Mouse (Mus musculus) cerebellum, postnatal 10 days (tissue): ENCODE measurements around the gene Rnd2.
"Not testable (repeated sequence)": the region's sequence is repeated elsewhere in the genome, so short reads cannot be mapped to it uniquely, and the experiment has no call there.

Source experiments
- DNase-seq, 2 experiments: peaks; one replicate each; pipeline ENCODE4 v3.0.0; 2021; ENCODE audit warnings: mixed read lengths in 2 of 2

The Rnd2 gene

DNA sequence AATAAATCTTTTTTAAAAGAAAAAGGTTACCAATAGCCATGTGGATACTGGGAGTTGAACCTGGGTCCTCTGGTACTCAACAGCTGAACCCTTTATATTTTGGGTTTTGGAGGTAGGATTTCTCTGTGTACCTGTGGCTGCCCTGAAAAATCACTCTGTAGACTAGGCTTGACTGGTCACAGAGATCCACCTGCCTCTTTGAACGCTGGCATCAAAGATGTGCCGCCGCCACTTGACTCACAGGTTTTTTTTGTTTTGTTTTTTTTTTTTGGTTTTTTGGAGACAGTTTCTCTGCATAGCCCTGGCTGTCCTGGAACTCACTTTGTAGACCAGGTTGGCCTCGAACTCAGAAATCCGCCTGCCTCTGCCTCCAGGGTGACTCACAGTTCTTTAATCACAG, 17.0 kb upstream of the Rnd2 start:
- DNase-seq = no peak

DNA sequence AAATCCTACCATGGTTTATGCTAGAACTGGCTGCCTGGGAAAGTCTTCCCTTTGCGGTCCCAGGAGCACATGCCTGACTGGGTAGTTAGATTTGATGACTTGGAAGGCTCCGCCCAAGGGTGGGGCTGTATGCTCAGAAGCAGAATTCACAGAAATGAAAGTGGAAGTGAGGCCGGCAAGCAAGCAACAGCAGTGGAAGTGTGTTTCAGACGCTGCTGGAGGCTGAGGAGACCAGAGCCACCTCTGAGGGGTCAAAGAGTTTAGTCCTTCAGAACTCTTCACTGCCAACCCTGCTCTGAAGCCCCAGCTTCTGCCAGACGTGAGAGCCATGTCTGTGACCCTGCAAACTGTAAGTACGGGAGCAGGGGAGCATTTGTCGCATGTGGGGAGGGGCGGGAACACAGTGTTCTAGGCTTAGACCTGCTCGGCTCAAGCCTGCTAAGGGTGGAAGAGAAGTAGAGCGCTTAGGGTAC, 16.5 kb upstream of the Rnd2 start, which contains the start of gene Ifi35:
Gene Ifi35 (plus strand): TSS at position 134 of the 473 bp plus-strand sequence.
- no peak for DNase-seq

DNA sequence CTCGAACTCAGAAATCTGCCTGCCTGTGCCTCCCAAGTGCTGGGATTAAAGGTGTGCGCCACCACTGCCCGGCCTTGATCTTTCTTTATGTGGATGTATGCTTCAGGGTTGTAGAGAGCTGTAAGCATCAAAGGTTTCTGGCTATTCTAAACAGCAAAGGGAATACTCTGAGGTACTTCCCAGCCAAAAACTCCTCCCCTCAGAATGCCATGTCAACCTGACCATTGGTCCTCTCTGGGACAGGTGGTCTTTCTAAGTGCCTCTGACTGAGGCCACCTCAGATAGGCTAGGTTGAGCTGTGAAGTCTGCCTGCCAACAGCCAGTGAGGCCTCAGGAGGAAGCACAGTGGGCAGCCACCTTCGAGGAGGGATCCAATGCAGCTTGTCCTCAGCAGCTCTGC, 15.9 kb upstream of the Rnd2 start:
- no peak for DNase-seq

DNA sequence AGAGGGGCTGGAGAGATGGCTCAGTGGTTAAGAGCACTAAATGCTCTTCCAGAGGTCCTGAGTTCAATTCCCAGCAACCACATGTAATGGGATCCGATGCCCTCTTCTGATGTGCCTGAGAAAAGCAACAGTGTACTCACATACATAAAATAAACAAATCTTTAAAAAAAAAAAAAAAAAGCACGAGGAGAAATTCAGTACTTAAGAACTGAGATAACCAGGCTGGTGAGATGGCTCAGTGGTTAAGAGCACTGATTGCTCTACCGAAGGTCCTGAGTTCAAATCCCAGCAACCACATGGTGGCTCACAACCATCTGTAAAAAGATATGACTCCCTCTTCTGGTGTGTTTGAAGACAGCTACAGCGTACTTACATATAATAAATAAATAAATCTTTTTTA, 15.2 kb upstream of the Rnd2 start:
- not testable (repeated sequence) for DNase-seq

DNA sequence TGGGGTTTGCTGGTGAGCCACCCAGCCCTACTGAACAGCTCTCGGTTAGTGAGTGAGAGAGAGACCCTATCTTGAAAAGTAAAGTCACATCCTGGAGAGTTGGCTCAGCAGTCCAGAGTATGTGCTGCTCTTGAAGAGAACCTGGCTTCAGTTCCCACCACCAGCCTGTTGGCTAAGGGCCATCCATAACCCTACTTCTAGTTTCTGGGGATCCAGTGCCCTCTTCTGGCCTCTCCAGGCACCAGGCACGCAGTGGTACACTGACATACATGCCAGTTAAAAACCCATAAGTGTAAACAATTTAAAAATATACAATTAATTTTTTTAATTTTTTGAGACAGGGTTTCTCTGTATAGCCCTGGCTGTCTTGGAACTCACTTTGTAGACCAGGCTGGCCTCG, 14.4 kb upstream of the Rnd2 start:
- DNase-seq = peak; percentile 47 to 57

DNA sequence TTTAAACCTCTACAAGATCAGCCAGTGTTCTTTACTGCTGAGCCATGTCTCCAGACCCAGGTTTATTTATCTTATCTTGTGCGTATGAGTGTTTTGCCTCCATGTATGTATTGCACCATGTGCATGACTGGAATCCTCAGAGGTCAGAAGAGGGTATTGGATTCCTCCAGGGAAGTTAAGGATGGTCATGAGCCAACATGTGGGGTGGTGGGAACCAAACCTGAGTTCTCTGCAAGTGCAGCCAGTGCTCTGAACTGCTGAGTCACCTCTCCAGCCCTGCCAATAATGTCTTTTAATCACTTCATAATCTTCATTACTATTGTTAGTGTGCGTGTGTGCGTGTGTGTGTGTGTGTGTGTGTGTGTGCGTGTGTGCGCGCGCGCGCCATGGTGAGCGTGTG, 13.3 kb upstream of the Rnd2 start:
- DNase-seq = no peak

DNA sequence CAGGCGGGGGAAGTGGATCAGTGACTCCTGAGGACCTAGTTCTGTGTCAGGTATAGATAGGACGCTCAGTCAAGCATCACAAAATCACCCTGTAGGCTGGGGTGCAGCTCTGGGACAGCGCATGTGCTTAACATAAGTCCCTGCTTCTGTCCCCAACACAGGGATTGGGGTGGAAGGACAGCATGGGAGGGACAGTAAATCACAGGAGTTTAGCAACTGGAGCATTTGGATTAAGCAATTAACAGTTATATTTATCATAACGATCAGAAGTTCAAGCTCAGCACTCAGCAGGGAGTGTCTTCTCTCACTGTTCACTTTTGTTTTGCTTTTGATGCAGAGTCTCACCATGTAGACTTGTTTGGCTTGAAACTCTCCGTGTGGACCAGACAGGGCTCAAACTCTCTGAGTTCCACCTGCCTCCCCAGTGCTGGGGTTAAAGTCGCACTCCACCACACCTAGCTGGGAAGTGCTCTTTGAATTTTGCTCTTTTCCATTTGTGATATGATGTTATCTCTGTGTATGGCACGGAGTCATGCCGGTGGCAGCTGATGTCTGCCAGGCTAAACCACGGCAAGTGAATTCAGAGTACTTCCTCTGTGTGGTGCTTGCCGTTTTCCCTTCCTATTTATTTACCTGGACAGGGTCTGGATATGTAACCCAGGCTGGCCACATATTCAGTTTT, 12.6 kb upstream of the Rnd2 start:
- DNase-seq = no peak

DNA sequence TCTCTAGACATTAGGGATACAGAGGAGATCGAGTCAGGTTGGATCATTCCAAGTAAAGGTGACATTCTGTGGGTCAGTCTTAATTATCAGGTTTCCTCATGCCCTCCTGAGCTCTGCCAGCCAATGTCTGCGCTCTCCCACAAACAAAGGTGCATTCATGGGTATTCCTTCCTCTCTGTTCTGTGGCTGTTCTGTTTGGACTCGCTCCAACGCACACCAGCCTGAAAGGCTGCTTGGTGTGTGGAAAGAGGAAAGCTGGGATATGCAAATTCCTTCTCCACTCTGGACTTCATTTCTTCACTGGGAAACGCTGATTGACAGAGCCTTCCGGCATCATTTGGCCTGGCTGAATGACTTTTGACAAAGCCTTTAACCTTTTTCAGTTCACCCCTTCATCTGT, 10.1 kb upstream of the Rnd2 start:
- DNase-seq = no peak

DNA sequence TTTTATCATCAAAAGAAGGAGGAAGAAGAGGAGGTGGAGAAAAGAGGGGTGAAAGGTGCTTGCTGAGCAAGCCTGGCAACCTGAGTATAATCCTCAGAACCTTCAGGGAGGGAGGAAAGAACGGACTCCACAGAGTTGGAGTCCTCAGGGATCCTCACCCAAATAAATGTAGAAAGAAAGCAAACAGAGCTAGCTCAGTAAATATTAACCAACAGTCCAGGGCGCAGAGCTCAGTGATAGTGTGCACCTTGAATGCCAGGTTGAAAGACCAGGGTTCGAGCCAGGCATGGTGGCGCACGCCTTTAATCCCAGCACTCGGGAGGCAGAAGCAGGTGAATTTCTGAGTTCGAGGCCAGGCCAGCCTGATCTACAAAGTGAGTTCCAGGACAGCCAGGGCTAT, 9.2 kb upstream of the Rnd2 start:
- no peak for DNase-seq

DNA sequence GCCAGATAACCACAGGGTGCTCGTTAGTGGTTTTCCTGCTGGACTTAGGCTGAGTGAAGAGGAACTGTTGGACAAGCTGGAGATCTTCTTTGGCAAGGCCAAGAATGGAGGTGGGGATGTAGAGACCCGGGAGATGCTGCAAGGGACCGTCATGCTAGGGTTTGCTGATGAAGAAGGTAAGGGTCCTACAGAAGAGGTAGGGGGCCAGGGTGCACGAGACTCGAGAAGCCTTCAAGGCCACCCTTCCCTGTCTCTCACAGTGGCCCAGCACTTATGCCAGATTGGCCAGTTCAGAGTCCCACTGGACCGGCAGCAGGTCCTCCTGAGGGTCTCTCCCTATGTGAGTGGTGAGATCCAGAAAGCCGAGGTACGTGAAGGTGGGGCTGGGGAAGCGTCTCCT, 7.2 kb upstream of the Rnd2 start:
- DNase-seq = no peak

DNA sequence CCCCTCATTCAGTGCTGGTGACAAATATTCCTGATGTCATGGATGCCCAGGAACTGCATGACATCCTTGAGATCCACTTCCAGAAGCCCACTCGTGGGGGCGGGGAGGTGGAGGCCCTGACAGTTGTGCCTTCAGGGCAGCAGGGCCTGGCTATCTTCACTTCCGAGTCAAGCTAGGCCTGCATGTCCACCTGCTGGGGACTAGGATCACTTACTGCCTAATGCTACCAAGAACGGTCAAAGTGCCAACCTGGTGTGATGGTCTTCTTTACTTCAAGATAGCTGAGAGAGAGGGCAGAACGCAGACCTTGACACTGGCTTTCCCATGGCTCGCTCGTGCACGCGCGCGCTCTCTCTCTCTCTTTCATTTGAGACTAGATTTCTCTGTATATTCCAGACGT, 6.6 kb upstream of the Rnd2 start:
- DNase-seq = no peak

DNA sequence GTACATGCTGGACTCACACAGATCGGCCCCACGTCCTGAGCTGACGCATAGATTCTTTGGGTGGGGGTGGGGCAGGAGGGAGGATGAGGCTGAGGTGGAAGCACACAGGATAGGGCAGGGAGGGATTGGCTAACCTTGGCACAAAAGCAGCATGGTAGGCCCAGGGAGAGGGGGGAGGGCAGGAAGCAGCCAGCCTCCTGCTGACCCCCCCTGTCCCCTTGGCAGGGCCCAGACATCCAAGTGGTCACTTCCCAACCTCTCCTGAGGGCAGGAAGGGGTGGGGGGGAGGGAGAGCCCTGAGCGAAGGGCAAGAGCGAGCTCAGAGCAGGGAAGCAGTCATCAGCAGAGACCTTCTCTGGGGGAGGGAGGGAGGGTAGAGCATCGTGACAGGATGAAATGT, 5.1 kb upstream of the Rnd2 start:
- no peak for DNase-seq

DNA sequence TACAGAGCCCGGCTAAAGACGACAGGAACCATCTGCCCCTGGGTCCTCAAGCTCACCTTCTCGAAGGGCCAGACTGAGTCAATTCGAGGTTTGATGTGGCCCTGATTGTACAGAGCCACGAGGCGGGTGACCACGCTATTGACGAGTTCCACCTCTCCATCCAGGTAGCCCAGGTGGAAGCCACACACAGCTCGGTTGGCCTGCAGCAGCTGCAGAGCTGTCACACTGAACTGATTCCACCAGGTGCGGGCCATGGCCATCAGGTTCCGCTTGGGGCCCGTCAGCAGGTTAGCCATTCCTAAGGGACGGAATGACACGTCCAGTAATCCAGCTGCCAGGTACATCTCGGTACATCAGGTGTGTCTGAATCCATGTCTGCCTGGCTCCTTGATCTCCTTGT, 4.5 kb upstream of the Rnd2 start:
- no peak for DNase-seq

DNA sequence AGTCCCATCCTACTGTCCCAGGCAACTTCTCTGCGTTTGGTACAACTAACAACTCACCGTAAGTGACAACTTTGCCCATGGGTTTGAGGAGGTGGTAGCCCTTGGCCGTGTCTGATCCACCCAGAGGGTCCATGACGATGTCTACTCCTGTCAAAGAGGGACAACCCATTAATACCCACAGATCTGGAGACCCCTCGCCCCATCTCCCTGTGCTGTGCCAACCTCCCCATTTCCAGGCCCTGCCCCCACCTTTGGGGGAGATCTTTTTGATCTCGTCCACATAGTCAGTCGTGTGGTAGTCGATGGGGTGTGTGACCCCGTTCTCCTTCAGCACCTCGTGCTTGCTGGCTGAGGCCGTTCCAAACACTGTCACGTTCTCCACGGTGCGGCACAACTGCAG, 2.7 kb upstream of the Rnd2 start:
- DNase-seq = no peak

DNA sequence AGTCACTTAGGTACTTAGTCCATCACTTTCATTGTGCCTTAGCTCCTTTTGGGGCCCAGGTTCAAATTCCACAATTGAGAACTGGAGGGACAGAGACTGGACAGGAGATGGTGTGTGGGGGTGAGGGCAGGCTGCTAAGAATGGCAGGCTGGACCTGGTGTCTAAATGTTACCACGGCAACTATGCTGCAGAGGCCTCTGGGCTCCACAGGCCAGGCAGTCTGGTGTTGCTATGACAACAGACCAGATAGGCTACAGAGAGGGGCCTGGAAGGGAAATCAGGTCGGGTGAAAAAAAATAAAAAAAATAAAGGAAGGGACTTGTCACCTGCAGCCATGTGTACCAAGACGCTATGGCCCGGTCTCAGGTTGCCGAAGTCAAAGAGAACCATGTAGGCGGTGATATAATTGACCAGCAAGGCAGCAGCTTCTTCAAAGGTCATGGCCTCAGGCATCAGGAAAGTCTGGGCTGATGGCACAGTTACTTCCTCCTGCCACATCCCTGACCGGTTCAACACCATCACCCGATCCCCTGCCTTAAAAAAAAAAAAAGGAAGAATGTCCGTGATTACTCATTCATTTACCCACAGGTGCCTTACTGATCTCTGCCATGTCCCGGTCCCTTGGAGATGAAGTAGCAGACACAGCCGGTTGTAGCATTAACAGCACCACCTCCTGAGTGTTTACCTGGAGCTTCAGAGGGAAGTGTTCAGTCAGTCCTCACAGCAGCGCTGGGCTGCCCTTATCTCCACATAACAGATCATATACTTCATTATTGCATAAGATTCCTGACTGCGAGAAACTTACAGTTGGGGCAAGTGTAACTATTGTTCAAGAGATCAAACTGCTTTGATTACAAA, 2.0 kb upstream of the Rnd2 start:
- DNase-seq = peak; percentile 46 to 56

DNA sequence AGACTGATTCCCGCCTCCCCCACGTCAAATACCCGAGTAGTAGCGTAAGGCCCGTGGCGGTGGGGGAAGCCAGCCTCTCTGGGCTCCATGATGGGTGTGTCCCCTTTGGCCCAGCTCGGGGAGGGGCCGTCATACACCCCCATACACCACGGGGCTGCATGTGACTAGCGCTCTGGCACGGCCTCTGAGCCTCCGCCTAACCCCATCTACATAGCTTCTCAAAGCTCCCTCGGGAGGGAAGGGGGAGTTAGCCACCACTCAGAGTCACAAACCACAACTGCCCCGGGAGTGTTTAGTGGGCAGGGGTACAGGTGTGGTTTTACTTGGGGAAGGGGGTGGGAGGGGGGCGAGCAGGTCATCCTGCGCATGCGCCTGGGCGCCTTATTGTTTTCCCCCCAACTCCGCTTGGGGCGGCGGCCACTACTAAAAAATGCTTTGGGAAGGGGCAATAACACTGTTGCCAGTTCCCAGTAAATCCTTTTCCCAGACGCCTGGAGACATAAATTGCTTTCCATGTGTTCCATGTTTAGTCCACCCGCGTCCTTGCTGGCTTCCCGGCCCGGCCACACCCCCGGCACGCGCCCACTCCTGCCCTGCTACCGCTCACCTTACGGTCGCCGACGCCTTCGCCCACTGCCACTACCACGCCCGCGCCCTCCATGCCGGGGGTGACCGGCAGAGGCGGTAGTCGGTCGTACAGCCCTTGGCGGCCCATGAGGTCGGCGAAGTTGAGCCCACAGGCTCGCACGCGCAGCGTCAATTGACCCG, 486 bp downstream of the Rnd2 start:
- DNase-seq = peak; percentile 72 to 77

DNA sequence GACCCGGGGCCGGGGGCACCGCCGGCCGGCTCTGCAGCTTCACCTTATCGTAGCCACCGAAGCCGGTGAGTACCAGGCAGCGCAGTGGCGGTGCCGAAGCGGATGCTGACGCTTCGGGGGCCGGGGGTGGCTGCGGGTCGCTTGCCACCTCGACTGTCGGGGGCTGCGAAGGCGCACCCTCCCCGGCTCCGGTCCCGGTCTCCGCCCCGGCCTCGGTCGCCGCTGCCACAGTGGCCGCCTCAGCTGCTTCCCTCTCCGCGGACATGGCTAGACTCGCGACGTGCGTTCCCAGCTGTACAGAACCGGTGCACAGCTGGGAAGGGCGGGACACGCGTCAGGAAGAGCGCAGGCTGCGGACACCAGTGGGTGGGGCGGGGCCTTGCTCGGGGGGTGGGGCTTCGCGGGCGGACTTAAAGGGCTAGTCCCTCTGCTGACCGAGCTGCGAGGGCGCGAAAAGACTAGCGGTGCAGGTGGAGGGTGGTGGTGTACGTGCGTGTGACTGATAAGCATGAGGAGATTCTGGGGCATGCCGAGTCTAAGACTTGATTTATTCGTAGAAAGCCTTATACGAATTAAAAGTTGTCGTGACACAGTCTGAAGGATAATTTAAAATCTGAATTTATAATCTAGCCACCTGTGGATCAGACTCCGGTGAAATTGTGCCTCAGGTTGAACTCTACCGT, 1.2 kb downstream of the Rnd2 start, which contains the start of gene Vat1:
Gene Vat1 (minus strand): TSS at position 362 of the 683 bp plus-strand sequence.
- peak; percentile 89 to 91 for DNase-seq

DNA sequence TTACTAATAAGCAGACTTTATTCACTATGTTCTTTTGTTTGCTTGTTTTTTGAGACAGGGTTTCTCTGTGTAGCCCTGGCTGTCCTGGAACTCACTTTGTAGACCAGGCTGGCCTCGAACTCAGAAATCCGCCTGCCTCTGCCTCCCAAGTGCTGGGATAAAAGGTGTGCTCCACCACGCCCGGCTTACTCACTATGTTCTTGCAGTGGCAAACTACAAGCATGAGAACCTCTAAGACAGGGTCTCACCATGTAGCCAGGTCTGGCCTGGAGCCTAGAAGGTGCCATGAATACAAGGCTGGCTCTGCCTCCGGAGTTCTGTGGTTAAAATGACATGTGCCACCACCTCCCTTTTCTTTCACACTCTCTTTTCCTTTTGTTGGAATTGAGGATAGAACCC, 1.8 kb downstream of the Rnd2 start:
- not testable (repeated sequence) for DNase-seq

DNA sequence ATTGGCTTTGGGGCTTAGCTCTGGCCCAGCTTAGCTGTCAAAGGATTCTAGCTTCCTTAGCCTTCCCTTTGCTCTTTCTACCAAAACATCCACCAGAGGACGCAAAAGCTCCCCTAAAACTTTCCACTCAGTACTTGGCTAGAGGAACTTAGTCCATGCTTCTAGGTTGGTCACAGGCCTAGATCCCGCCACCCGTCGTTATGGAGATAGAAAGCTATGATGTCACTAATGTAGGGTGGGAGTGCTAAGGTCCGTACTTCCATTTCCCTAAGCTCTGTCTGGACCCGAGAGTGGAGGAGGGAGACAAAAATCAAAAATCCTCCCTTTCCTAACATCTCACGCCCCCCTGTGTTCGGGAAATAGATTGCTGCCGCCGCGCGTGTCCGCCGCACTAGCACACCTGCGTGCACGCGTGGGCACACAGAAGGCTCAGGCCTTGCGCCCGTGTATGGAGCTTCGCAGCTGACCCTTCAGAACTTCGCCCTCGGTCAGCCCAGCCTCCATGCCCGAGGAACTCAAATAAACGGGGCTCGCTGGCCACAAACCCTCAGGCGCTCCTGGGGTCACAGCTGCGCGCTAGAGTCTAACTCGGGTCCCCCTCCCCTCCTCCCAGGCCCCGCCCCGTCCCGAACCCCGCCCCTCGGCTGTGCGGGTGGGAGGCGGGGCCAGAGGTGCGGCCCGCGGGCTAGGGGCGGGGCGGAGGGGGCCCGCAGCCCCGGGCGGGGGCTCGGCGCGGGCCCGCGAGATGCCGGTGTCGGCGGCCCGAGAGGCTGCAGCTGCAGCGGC, 2.9 kb downstream of the Rnd2 start:
- DNase-seq = peak; percentile 89 to 93

DNA sequence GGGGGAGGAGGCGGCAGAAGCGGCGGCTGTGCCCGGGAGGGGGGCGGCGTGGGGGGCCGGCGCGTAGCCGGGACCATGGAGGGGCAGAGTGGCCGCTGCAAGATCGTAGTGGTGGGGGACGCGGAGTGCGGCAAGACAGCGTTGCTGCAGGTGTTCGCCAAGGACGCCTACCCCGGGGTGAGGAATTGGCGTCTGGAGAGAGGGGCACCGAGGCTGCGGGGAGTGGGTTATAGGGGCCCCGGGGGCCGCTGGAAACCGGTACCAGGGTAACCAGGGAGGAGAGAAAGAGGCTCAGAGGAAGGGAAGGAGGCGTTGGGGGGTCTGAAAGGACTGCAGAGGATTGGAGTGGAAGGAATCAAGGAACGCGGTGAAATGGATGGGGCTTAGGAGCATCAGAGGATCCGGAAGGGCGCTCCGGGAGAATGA, 3.5 kb downstream of the Rnd2 start:
- no peak for DNase-seq

DNA sequence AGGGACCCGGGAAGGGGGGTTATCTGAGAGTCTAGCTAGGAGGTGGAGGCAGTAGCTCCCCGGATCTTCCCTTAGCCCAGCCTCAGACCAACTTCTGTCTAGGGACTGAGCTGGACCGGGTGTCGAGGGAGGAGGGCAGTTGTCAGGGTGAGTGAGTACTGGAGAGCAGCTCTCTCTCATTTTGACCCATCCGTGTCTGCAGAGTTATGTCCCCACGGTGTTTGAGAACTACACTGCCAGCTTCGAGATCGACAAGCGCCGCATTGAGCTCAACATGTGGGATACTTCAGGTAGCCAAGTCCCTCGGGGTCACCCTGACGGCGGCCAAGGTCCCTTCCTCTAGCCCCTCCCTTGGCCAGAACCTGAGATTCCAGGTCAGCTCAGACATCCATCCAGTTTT, 3.9 kb downstream of the Rnd2 start:
- peak in 1 of 2 experiments; percentile 46 for DNase-seq

DNA sequence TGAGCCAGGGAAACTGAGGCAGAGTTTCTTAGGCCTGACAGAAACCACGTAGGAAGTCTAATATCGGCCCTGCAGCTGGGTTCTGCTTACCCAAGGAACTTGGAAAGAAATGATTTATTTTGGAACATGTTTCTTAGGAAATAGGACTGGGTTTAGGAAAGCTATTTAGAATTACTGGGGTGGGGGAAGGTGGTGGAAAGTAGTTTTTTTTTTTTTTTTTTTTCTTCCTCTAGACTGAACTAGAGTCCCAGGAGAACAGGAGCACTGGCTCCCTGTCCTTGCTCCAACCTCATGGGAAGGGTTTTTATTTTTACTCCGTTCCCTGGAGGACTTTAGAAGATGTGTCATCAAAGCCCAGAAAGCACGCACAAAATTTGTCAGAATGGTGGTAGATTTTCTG, 4.4 kb downstream of the Rnd2 start:
- DNase-seq = no peak
